In genomic region chr9:97013153-97013552, GRCm38 (mm10) we compare ENCODE assay signal across 9 mouse cellular contexts. TPM values are rescaled to one million over a fixed set of nuclear protein-coding genes. Genes with fewer than 3 reads are reported as not detected.
A peak's percentile ranks its signal among the peaks of the same experiment; 100 is the strongest.
DNase-seq lines count a peak whose midpoint lies in the region; ATAC-seq lines count a peak whose summit lies in the region.
"Had no signal": no experiment of that assay in that cellular context is flagged by ENCODE, and none has a peak within 500 bp of the region (broad histone marks: within the 10 kb centered on the region; RNA-seq: fewer than 3 reads in every experiment).

No protein-coding gene starts in this region.

- no peaks in the 10 kb centered on the region; the same call in 1 of the 2 replicates for H3K36me3 ChIP-seq in heart, embryonic 15.5 days
- no peaks in the 10 kb centered on the region for H3K36me3 ChIP-seq in embryonic facial prominence, embryonic 15.5 days
- H3K36me3 ChIP-seq: G1E had no signal

- peaks cover 2% of the 10 kb centered on the region; the same call in 1 of the 2 replicates for H3K9me3 ChIP-seq in heart, embryonic 15.5 days (replicated peaks)
- H3K9me3 ChIP-seq in embryonic facial prominence, embryonic 15.5 days (replicated peaks) = no peaks in the 10 kb centered on the region

- no peak overlapping the region for H3K4me3 ChIP-seq in heart, embryonic 15.5 days
- no peak overlapping the region for H3K4me3 ChIP-seq in embryonic facial prominence, embryonic 15.5 days (replicated peaks)

- intact Hi-C loops in heart, postnatal 36 days (cut with DNase I) = no loop called here

- DNase-seq in heart, postnatal 36 days = no peak
- DNase-seq in kidney, adult 18-20 months = peak; percentile 67
- DNase-seq in mesoderm, embryonic 11.5 days (ENCODE audit: low read depth, low spot score) = peak; percentile 72
- peak; percentile 63 for DNase-seq in testis, postnatal 10 days (ENCODE audit: low spot score)
- DNase-seq in gastrocnemius, adult 8-10 months (ENCODE audit: low spot score in 2 of 2) = no peak
- DNase-seq in lung, postnatal 25 days (ENCODE audit: low spot score) = no peak

- peaks cover 65% of the 10 kb centered on the region for H3K4me1 ChIP-seq in heart, embryonic 15.5 days (replicated peaks)
- H3K4me1 ChIP-seq in embryonic facial prominence, embryonic 15.5 days = peaks cover 38% of the 10 kb centered on the region

- ATAC-seq in heart, embryonic 15.5 days (replicated peaks; ENCODE audit: insufficient number of reproducible peaks, insufficient read depth, low FRiP score, low read depth) = no peak
- ATAC-seq in embryonic facial prominence, embryonic 15.5 days (ENCODE audit: insufficient number of reproducible peaks, low FRiP score, low TSS enrichment, low read depth) = peak; percentile 31; the same call in 1 of the 2 replicates

- 0 out of 2 replicates have a peak overlapping the region, but pooled peaks have one; percentile 22 for H3K9ac ChIP-seq in heart, embryonic 15.5 days
- H3K9ac ChIP-seq in embryonic facial prominence, embryonic 15.5 days = no peak overlapping the region

- H3K4me2 ChIP-seq in heart, embryonic 15.5 days = no peak overlapping the region
- H3K4me2 ChIP-seq in embryonic facial prominence, embryonic 15.5 days (replicated peaks) = no peak overlapping the region

- WGBS in heart, embryonic 15.5 days = 17% methylated on average over 6 of the region's 6 CpGs
- 31% methylated on average over 6 of the region's 6 CpGs for WGBS in embryonic facial prominence, embryonic 15.5 days

- no peaks in the 10 kb centered on the region for H3K27me3 ChIP-seq in heart, embryonic 15.5 days
- H3K27me3 ChIP-seq in embryonic facial prominence, embryonic 15.5 days = peaks cover 27% of the 10 kb centered on the region

- H3K27ac ChIP-seq in heart, embryonic 15.5 days = peak overlapping the region; percentile 61
- H3K27ac ChIP-seq in embryonic facial prominence, embryonic 15.5 days (replicated peaks) = no peak overlapping the region

RNA-seq across cellular contexts. Expression of gene Spsb4, which starts 5.5 kb away (rescaled TPM):
- polyA plus RNA-seq in heart, embryonic 15.5 days (2015; fragmentation: Nextera tagmentation; extraction: Ambion mirVana) = 48.1 and 49.3 TPM in 2 replicates
- total RNA-seq in heart, postnatal 36 days (2021) = 1 to 10 TPM; 5.1 to 6.1 TPM
- polyA plus RNA-seq in embryonic facial prominence, embryonic 15.5 days (2015; fragmentation: Nextera tagmentation; extraction: Ambion mirVana) = 11.4 and 15.4 TPM in 2 replicates
- total RNA-seq in gastrocnemius, adult 8-10 months (2022) = 1 to 10 TPM in 2 of 4 experiments, under 1 TPM in 2; 0.86 to 1.7 (median 1.1) TPM
- total RNA-seq: G1E had no signal
- polyA plus RNA-seq: G1E had no signal

Comparison
In these comparisons a context has a peak if more than half of its experiments do, and no peak if none do; other contexts are left out.
1. DNase-seq: peak in kidney, adult 18-20 months (single experiment), mesoderm, embryonic 11.5 days (single experiment) and testis, postnatal 10 days (single experiment); none in heart, postnatal 36 days (0 of 2), gastrocnemius, adult 8-10 months (0 of 2) and lung, postnatal 25 days (single experiment).